Mouse (Mus musculus) spleen, postnatal 36 days (tissue): ENCODE results near the gene Slc8a1.

Experiments
- DNase-seq, 2 experiments: peaks; one replicate each; pipeline ENCODE4 v3.0.0; 2022; ENCODE audit warnings: low spot score in 2 of 2, mixed read lengths in 1 of 2

Slc8a1 gene

GRCm38 (mm10) chr17:81576893-81577292 is 161.3 kb downstream of the Slc8a1 start:
- no peak for DNase-seq

- DNase-seq, result no peak
These were observed 172.4 kb downstream of the Slc8a1 start for GRCm38 (mm10) chr17:81565634-81566372.

GRCm38 (mm10) chr17:81554052-81554734 is 184.0 kb downstream of the Slc8a1 start:
- no peak for DNase-seq

- peak in 1 of 2 experiments; percentile 3 for DNase-seq
These were observed 186.1 kb downstream of the Slc8a1 start for GRCm38 (mm10) chr17:81551856-81552635.

GRCm38 (mm10) chr17:81550864-81551263 is 187.3 kb downstream of the Slc8a1 start:
- no peak for DNase-seq

- no peak for DNase-seq
These were observed 190.2 kb downstream of the Slc8a1 start for GRCm38 (mm10) chr17:81548016-81548415.

- DNase-seq, result no peak
These were observed 191.7 kb downstream of the Slc8a1 start for GRCm38 (mm10) chr17:81546525-81546924.

GRCm38 (mm10) chr17:81546012-81546411 is 192.2 kb downstream of the Slc8a1 start:
- DNase-seq, result no peak

GRCm38 (mm10) chr17:81544926-81545325 is 193.3 kb downstream of the Slc8a1 start:
- DNase-seq, result no peak

GRCm38 (mm10) chr17:81542313-81543185 is 195.6 kb downstream of the Slc8a1 start:
- no peak for DNase-seq

- DNase-seq, result no peak
These were observed 199.7 kb downstream of the Slc8a1 start for GRCm38 (mm10) chr17:81538163-81539160.

- DNase-seq, result peak in 1 of 2 experiments; percentile 11
These were observed 202.1 kb downstream of the Slc8a1 start for GRCm38 (mm10) chr17:81536093-81536492.

- DNase-seq, result no peak
These were observed 208.3 kb downstream of the Slc8a1 start for GRCm38 (mm10) chr17:81529849-81530248.

- no peak for DNase-seq
These were observed 209.2 kb downstream of the Slc8a1 start for GRCm38 (mm10) chr17:81528940-81529339.

GRCm38 (mm10) chr17:81526463-81526862 is 211.7 kb downstream of the Slc8a1 start:
- no peak for DNase-seq

GRCm38 (mm10) chr17:81524826-81525225 is 213.4 kb downstream of the Slc8a1 start:
- no peak for DNase-seq

- DNase-seq, result no peak
These were observed 214.2 kb downstream of the Slc8a1 start for GRCm38 (mm10) chr17:81523943-81524342.

GRCm38 (mm10) chr17:81518316-81519025 is 219.7 kb downstream of the Slc8a1 start:
- DNase-seq, result peak in 1 of 2 experiments; percentile 6

GRCm38 (mm10) chr17:81516155-81516554 is 222.0 kb downstream of the Slc8a1 start:
- no peak for DNase-seq
